Mouse (Mus musculus): Measurements from ENCODE around the gene Echs1.
"Not testable (repeated sequence)": the region's sequence is repeated elsewhere in the genome, so short reads cannot be mapped to it uniquely, and the experiment has no call there.

- TF ChIP-seq CTCF (IDR thresholded peaks at IDR 0.05; ENCODE audit: borderline replicate concordance, extremely low read depth, insufficient read depth, insufficient read length); POLR2A (IDR thresholded peaks at IDR 0.05; ENCODE audit: borderline replicate concordance, extremely low read depth, insufficient read depth, insufficient read length, poor library complexity, severe bottlenecking): not testable (repeated sequence)
Measured at GRCm38 (mm10) chr7:140132184-140132583, 15.9 kb upstream of the Echs1 start.

Data from brain, embryonic 14.5 days (tissue).